In genomic region chr2:174470333-174470732, GRCm38 (mm10) we compare ENCODE assay signal across 23 mouse cellular contexts. TPM values are rescaled to one million over a fixed set of nuclear protein-coding genes. Genes with fewer than 3 reads are reported as not detected.
DNase-seq lines count a peak whose midpoint lies in the region; ATAC-seq and TF ChIP-seq lines count a peak whose summit lies in the region.
"Had no signal": no experiment of that assay in that cellular context is flagged by ENCODE, and none has a peak within 500 bp of the region (broad histone marks: within the 10 kb centered on the region; RNA-seq: fewer than 3 reads in every experiment).

No protein-coding gene starts in this region.

- H3K9me3 ChIP-seq in G1E (replicated peaks) = no peaks in the 10 kb centered on the region
- no peaks in the 10 kb centered on the region for H3K9me3 ChIP-seq in liver, embryonic 16.5 days (replicated peaks; ENCODE audit: control insufficient read depth, low read length)
- H3K9me3 ChIP-seq: embryonic facial prominence, embryonic 10.5 days; heart, embryonic 15.5 days; kidney, embryonic 15.5 days had no signal

- 24% methylated on average over 4 of the region's 4 CpGs for WGBS in liver, embryonic 16.5 days (ENCODE audit: insufficient replicate concordance)

- peak; percentile 77 for ATAC-seq in G1E (ENCODE audit: extremely low read depth, insufficient number of reproducible peaks, low FRiP score, poor library complexity, severe bottlenecking)
- no peak for ATAC-seq in liver, embryonic 16.5 days (ENCODE audit: low read depth)
- ATAC-seq: forebrain, embryonic 14.5 days; hindbrain, embryonic 16.5 days; intestine, postnatal 0 days; midbrain, embryonic 16.5 days had no signal

- peak overlapping the region; percentile 40; the same call in 1 of the 2 replicates for H3K4me3 ChIP-seq in G1E (ENCODE audit: low read depth, low read length)
- no peak overlapping the region for H3K4me3 ChIP-seq in liver, embryonic 16.5 days (ENCODE audit: low read depth, low read length)
- H3K4me3 ChIP-seq: embryonic facial prominence, embryonic 10.5 days; heart, adult 2 months; heart, embryonic 15.5 days; kidney, embryonic 15.5 days had no signal

- no peak for TF ChIP-seq CTCF in G1E (IDR thresholded peaks at IDR 0.05; ENCODE audit: low read depth, low read length)

- peak; percentile 24 to 32 for DNase-seq in adrenal gland, postnatal 36 days
- DNase-seq in adrenal gland, postnatal 4 days (ENCODE audit: low spot score in 2 of 2) = no peak
- peak; percentile 74 for DNase-seq in G1E (ENCODE audit: low spot score)
- DNase-seq in induced T-regulatory cell, adult 2 months (ENCODE audit: low read depth) = peak; percentile 68
- no peak for DNase-seq in right cerebral cortex, postnatal 4 days
- DNase-seq in left cerebral cortex, adult 11 months (ENCODE audit: low spot score) = no peak
- DNase-seq in layer of hippocampus, postnatal 25 days (ENCODE audit: extremely low spot score in 1 of 2, low spot score in 1 of 2) = no peak
- DNase-seq: cerebellum, adult 2 months; cerebellum, postnatal 36 days; gastrocnemius, postnatal 14 days; heart, adult 2 months; heart, postnatal 4 days; lung, postnatal 10 days had no signal

- H3K9ac ChIP-seq in liver, embryonic 16.5 days (ENCODE audit: low read depth, low read length) = no peak overlapping the region
- H3K9ac ChIP-seq: heart, embryonic 15.5 days; kidney, embryonic 15.5 days had no signal

- H3K36me3 ChIP-seq in G1E (replicated peaks) = peaks cover 65% of the 10 kb centered on the region
- peaks cover 32% of the 10 kb centered on the region for H3K36me3 ChIP-seq in liver, embryonic 16.5 days (ENCODE audit: control insufficient read depth, insufficient read depth)

- H3K4me2 ChIP-seq in liver, embryonic 16.5 days (ENCODE audit: low read depth, low read length) = peak overlapping the region; percentile 82; the same call in 1 of the 2 replicates
- H3K4me2 ChIP-seq: kidney, embryonic 15.5 days had no signal

- H3K27ac ChIP-seq in liver, embryonic 16.5 days (ENCODE audit: low read length) = 0 out of 2 replicates have a peak overlapping the region, but pooled peaks have one; percentile 42
- H3K27ac ChIP-seq: embryonic facial prominence, embryonic 10.5 days; heart, adult 2 months; heart, embryonic 15.5 days; kidney, embryonic 15.5 days had no signal

- H3K27me3 ChIP-seq in G1E (ENCODE audit: insufficient read depth, low read length) = no peaks in the 10 kb centered on the region
- no peaks in the 10 kb centered on the region for H3K27me3 ChIP-seq in liver, embryonic 16.5 days (ENCODE audit: control insufficient read depth, insufficient read depth, low read depth, low read length)
- H3K27me3 ChIP-seq: heart, embryonic 15.5 days; kidney, embryonic 15.5 days had no signal

- H3K4me1 ChIP-seq in G1E (ENCODE audit: insufficient read depth, low read depth, low read length) = peaks cover 66% of the 10 kb centered on the region
- H3K4me1 ChIP-seq in liver, embryonic 16.5 days (ENCODE audit: control insufficient read depth, low read depth, low read length) = peaks cover 32% of the 10 kb centered on the region

RNA-seq across cellular contexts. Expression of gene Prelid3b, which starts 2.5 kb away (rescaled TPM):
- total RNA-seq in adrenal gland, postnatal 36 days (2021) = 100 to 1,000 TPM; 121 to 124 TPM
- 100 to 1,000 TPM in 1 of 2 experiments, 10 to 100 TPM in 1; 98.1 to 101 TPM for total RNA-seq in adrenal gland, postnatal 4 days (2021)
- total RNA-seq in G1E (2014; fragmentation: Nextera tagmentation) (88.7 and 90.7 TPM in 2 replicates), G1E (2017) (154 and 165 TPM in 2 replicates)
- 32.0 and 57.8 TPM in 2 replicates for polyA plus RNA-seq in G1E (2012)
- polyA plus RNA-seq in liver, embryonic 16.5 days (2015; fragmentation: Nextera tagmentation; extraction: Ambion mirVana) = 64.2 and 74.4 TPM in 2 replicates
- 10 to 100 TPM; 36.5 to 42.5 TPM for total RNA-seq in layer of hippocampus, postnatal 25 days (2021)

RNA-seq across cellular contexts. Expression of gene Atp5e, which starts 6.4 kb away (rescaled TPM):
- total RNA-seq in adrenal gland, postnatal 36 days (2021) = 100 to 1,000 TPM; 528 to 595 TPM
- total RNA-seq in adrenal gland, postnatal 4 days (2021) = 100 to 1,000 TPM; 380 to 432 TPM
- total RNA-seq in G1E (2014; fragmentation: Nextera tagmentation) (21.2 and 28.5 TPM in 2 replicates), G1E (2017) (38.8 and 43.7 TPM in 2 replicates)
- 2.6 and 3.1 TPM in 2 replicates for polyA plus RNA-seq in G1E (2012)
- polyA plus RNA-seq in liver, embryonic 16.5 days (2015; fragmentation: Nextera tagmentation; extraction: Ambion mirVana) = 366 and 385 TPM in 2 replicates
- 100 to 1,000 TPM; 285 to 333 TPM for total RNA-seq in layer of hippocampus, postnatal 25 days (2021)

RNA-seq across cellular contexts. Expression of gene Tubb1, which starts 19.8 kb away (rescaled TPM):
- under 1 TPM; 0.40 to 0.86 TPM for total RNA-seq in adrenal gland, postnatal 36 days (2021)
- total RNA-seq in adrenal gland, postnatal 4 days (2021) = 1 to 10 TPM; 1.4 to 2.7 TPM
- total RNA-seq in G1E (2014; fragmentation: Nextera tagmentation) = not detected in 2 replicates
- total RNA-seq in G1E (2017) = 0.05 and 0.12 TPM in 2 replicates
- not detected in 2 replicates for polyA plus RNA-seq in G1E (2012)
- polyA plus RNA-seq in liver, embryonic 16.5 days (2015; fragmentation: Nextera tagmentation; extraction: Ambion mirVana) = 22.0 and 23.5 TPM in 2 replicates
- total RNA-seq in layer of hippocampus, postnatal 25 days (2021) = not detected
- total RNA-seq: layer of hippocampus, postnatal 14 days had no signal
- polyA plus RNA-seq: intestine, postnatal 0 days; small intestine, adult 2 months had no signal

RNA-seq across cellular contexts. Expression of gene Ctsz, which starts 31.5 kb away (rescaled TPM):
- 100 to 1,000 TPM; 153 to 175 TPM for total RNA-seq in adrenal gland, postnatal 36 days (2021)
- 100 to 1,000 TPM; 107 to 114 TPM for total RNA-seq in adrenal gland, postnatal 4 days (2021)
- 13.5 and 24.8 TPM in 2 replicates for total RNA-seq in G1E (2014; fragmentation: Nextera tagmentation)
- 27.1 and 32.5 TPM in 2 replicates for total RNA-seq in G1E (2017)
- polyA plus RNA-seq in G1E (2012) = 21.4 and 22.1 TPM in 2 replicates
- 125 and 128 TPM in 2 replicates for polyA plus RNA-seq in liver, embryonic 16.5 days (2015; fragmentation: Nextera tagmentation; extraction: Ambion mirVana)
- 10 to 100 TPM; 29.4 to 31.0 TPM for total RNA-seq in layer of hippocampus, postnatal 25 days (2021)

RNA-seq across cellular contexts. Expression of gene Nelfcd, which starts 54.7 kb away (rescaled TPM):
- total RNA-seq in adrenal gland, postnatal 36 days (2021) = 10 to 100 TPM; 54.9 to 55.8 TPM
- total RNA-seq in adrenal gland, postnatal 4 days (2021) = 10 to 100 TPM; 77.0 to 78.4 TPM
- total RNA-seq in G1E (2014; fragmentation: Nextera tagmentation) (29.6 and 44.9 TPM in 2 replicates), G1E (2017) (43.6 and 47.4 TPM in 2 replicates)
- 45.0 and 51.7 TPM in 2 replicates for polyA plus RNA-seq in G1E (2012)
- polyA plus RNA-seq in liver, embryonic 16.5 days (2015; fragmentation: Nextera tagmentation; extraction: Ambion mirVana) = 68.7 and 69.4 TPM in 2 replicates
- 10 to 100 TPM; 49.0 to 49.6 TPM for total RNA-seq in layer of hippocampus, postnatal 25 days (2021)

Comparison
In these comparisons a context has a peak if more than half of its experiments do, and no peak if none do; other contexts are left out.
1. DNase-seq: peak in adrenal gland, postnatal 36 days (2 of 2), G1E (single experiment) and induced T-regulatory cell, adult 2 months (single experiment); none in adrenal gland, postnatal 4 days (0 of 2), right cerebral cortex, postnatal 4 days (single experiment), left cerebral cortex, adult 11 months (single experiment) and layer of hippocampus, postnatal 25 days (0 of 2).
2. RNA of gene Atp5e, which starts 6.4 kb away (total RNA-seq): 528 to 595 TPM in adrenal gland, postnatal 36 days, 380 to 432 TPM in adrenal gland, postnatal 4 days and 285 to 333 TPM in layer of hippocampus, postnatal 25 days; 21.2 to 43.7 TPM in G1E; every median in the first group is over 4 times any median in the second.